Mouse (Mus musculus) ES-E14 (cell line): ENCODE data around the gene Cdkn2d. TPM values are rescaled to one million over a fixed set of nuclear protein-coding genes. Genes with fewer than 3 reads are reported as not detected.
A peak's percentile ranks its signal among the peaks of the same experiment; 100 is the strongest.

ENCODE experiments used
- DNase-seq: peaks from one replicate; pipeline ENCODE4 v3.0.0-alpha.2; 2013; ENCODE audit warnings: low read depth, low spot score
- H3K27ac ChIP-seq: 2 replicates; pipeline ENCODE4 v1.5.1; 2012; ENCODE audit warnings: low read depth, mild to moderate bottlenecking, low read length, moderate library complexity, mixed read lengths; ENCODE audit not compliant: poor library complexity, insufficient read depth, severe bottlenecking
- H3K36me3 ChIP-seq: 2 replicates; pipeline ENCODE4 v1.6.1; 2012; ENCODE audit warnings: mild to moderate bottlenecking, low read length, moderate library complexity, mixed read lengths; ENCODE audit not compliant: control insufficient read depth, poor library complexity, insufficient read depth, severe bottlenecking
- H3K4me1 ChIP-seq, 2 experiments: fragments of 150-350 bp in 1 of 2; sonication (generic) in 1 of 2; 2 replicates each; pipeline ENCODE4 v1.6.1; 2012; ENCODE audit warnings: low read length in 2 of 2, mild to moderate bottlenecking in 1 of 2, mixed read lengths in 1 of 2; ENCODE audit not compliant: control insufficient read depth in 2 of 2, insufficient read depth in 2 of 2, poor library complexity in 1 of 2
- H3K4me3 ChIP-seq, 2 experiments: fragments of 150-350 bp in 1 of 2; sonication (generic) in 1 of 2; 2 replicates each; pipeline ENCODE4 v1.5.1; 2012; ENCODE audit warnings: low read length in 2 of 2, low read depth in 1 of 2, mild to moderate bottlenecking in 1 of 2, mixed read lengths in 1 of 2; ENCODE audit not compliant: insufficient read depth in 1 of 2, poor library complexity in 1 of 2, severe bottlenecking in 1 of 2
- H3K9ac ChIP-seq: 2 replicates; pipeline ENCODE4 v1.6.1; 2012; ENCODE audit warnings: low read depth, mild to moderate bottlenecking, low read length, mixed read lengths; ENCODE audit not compliant: poor library complexity, insufficient read depth, severe bottlenecking
- H3K9me3 ChIP-seq: fragments of 150-350 bp; sonication (generic); 2 replicates; pipeline ENCODE4 v1.6.1; 2012; ENCODE audit warnings: low read depth, mild to moderate bottlenecking, low read length; ENCODE audit not compliant: control insufficient read depth, insufficient read depth
- CHD2 ChIP-seq: IDR thresholded peaks from 2 replicates; pipeline ENCODE4 v1.6.1; 2014; ENCODE audit warnings: mild to moderate bottlenecking, low read depth, low read length, inconsistent platforms
- HCFC1 ChIP-seq: IDR thresholded peaks from 2 replicates; pipeline ENCODE4 v1.6.1; 2012; ENCODE audit warnings: low read length, inconsistent platforms, borderline replicate concordance; ENCODE audit not compliant: insufficient read depth
- MAFK ChIP-seq: IDR thresholded peaks from 2 replicates; pipeline ENCODE4 v1.6.1; 2014; ENCODE audit warnings: mild to moderate bottlenecking, low read depth, low read length, inconsistent platforms; ENCODE audit not compliant: insufficient read depth
- ZC3H11A ChIP-seq: IDR thresholded peaks from 2 replicates; pipeline ENCODE4 v1.6.1; 2012; ENCODE audit warnings: low read depth, mild to moderate bottlenecking, inconsistent platforms, low read length, borderline replicate concordance
- ZNF384 ChIP-seq: IDR thresholded peaks from 2 replicates; pipeline ENCODE4 v1.6.1; 2012; ENCODE audit warnings: low read depth, low read length, inconsistent platforms
- in situ Hi-C, 2 experiments: fragments of 600-800 bp; cut with MboI; formaldehyde crosslinking; loops; one replicate each; pipeline ENCODE4 v1.15.1; 2025; ENCODE audit warnings: low sequenced_read_pairs in 2 of 2, inconsistent platforms in 1 of 2; ENCODE audit not compliant: unreplicated experiment in 2 of 2
- total RNA-seq: library from RNA; depleted of rRNA; stranded (reverse); fragments of 300-350 nt; gene quantifications from 2 replicates; pipeline ENCODE4 v1.2.3, GENCODE M21; 2012

The Cdkn2d gene
- total RNA-seq, 1 experiment: 12.7 TPM

DNA sequence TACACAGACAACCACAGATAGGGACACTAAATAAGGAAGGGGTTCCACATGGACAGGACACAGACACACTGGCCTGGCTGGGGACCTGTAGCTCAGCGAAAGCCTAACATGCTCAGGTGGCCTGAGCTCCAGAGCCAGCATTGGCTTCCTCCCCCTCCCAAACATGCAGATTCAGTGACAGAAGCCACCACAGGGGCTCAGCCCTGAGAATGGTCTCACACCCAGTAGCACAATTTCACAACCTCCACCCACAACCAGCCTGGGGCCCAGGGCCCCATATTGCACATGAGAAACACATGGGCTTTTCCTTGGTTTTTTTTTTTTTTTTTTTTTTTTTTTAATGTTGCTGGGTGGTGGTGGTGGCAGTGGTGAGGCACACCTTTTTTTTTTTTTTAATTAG lies 44.9 kb downstream of the Cdkn2d start:
- Histone ChIP-seq H3K27ac (no peak overlapping the region), H3K9ac (no peak overlapping the region), H3K4me1 (peaks cover 2 to 9% of the 10 kb centered on the region in 2 experiments; a peak in 3 of 4 replicates), H3K9me3 (no peaks in the 10 kb centered on the region), H3K4me3 (no peak overlapping the region), H3K36me3 (no peaks in the 10 kb centered on the region)
- in situ Hi-C loops: no loop called here
- TF ChIP-seq MAFK (no peak), ZNF384 (no peak), ZC3H11A (no peak), CHD2 (no peak), HCFC1 (no peak)
- DNase-seq: no peak

DNA sequence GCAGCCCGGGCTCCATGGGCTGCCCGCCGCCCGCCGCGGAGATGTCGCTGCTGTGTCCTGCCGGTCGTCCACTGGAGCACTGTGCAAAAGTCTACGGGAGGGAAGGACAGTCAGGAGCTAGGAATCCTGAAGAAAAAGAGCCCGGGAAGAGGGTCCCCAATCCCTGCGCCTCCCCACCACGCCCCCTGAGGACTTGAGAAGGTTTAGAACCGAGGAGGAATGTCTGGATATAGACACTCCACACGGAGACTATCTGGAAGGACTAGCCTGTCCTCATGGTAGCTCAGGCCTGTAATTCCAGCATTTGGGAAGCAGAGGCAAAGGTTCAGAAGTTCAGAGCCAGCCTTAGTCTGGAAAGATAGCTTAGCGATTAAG lies 46.1 kb downstream of the Cdkn2d start:
- Histone ChIP-seq H3K9ac (peak overlapping the region; percentile 51; the same call in 1 of the 2 replicates), H3K9me3 (no peaks in the 10 kb centered on the region), H3K36me3 (no peaks in the 10 kb centered on the region), H3K27ac (no peak overlapping the region), H3K4me3 (peak overlapping the region; percentile 64 to 83), H3K4me1 (peaks cover 2 to 6% of the 10 kb centered on the region in 2 experiments; a peak in 2 of 4 replicates)
- DNase-seq: no peak
- in situ Hi-C loops: no loop called here
- TF ChIP-seq CHD2: no peak
- TF ChIP-seq MAFK: no peak
- no peak for TF ChIP-seq ZNF384
- no peak for TF ChIP-seq ZC3H11A
- TF ChIP-seq HCFC1: no peak

DNA sequence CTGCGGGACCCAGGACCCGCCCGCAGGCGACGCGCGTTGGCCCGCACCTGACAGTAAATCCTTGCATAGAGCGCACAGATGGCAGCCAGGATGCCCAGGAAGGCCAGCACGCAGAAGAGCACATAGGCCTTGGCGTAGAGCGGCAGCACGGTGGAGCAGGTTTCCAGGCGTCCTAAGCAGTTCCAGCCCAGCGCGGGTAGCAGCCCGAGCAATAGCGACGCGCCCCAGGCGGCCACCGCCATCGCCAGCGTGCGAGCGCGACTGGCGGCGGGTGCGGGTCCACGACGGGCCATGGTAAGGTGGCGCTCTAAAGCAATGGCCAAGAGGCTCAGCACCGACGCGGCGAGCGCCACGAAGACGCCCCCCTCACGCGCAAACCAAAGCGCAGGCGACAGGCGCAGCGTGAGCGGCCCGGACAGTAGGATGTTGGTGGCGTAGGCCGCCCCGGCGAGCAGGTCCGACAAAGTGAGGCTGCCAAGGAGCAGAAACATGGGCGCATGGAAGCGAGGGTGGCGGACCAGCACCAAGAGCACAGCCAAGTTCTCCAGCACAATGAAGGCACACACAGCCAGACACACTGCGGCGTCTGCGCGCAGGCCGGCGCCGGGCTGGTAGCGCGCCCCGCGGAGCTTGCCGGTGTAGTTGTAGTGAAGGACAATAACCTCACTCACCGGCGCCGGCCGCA lies 46.6 kb downstream of the Cdkn2d start:
- TF ChIP-seq MAFK (no peak), ZNF384 (no peak), HCFC1 (no peak), CHD2 (no peak)
- H3K9ac ChIP-seq: peak overlapping the region; percentile 51
- peaks cover 2 to 6% of the 10 kb centered on the region in 2 experiments; a peak in 2 of 4 replicates for H3K4me1 ChIP-seq
- H3K9me3 ChIP-seq: no peaks in the 10 kb centered on the region
- no peak overlapping the region for H3K27ac ChIP-seq
- peak overlapping the region; percentile 64 to 83 for H3K4me3 ChIP-seq
- no peaks in the 10 kb centered on the region for H3K36me3 ChIP-seq
- no peak for DNase-seq
- in situ Hi-C loops: no loop called here

DNA sequence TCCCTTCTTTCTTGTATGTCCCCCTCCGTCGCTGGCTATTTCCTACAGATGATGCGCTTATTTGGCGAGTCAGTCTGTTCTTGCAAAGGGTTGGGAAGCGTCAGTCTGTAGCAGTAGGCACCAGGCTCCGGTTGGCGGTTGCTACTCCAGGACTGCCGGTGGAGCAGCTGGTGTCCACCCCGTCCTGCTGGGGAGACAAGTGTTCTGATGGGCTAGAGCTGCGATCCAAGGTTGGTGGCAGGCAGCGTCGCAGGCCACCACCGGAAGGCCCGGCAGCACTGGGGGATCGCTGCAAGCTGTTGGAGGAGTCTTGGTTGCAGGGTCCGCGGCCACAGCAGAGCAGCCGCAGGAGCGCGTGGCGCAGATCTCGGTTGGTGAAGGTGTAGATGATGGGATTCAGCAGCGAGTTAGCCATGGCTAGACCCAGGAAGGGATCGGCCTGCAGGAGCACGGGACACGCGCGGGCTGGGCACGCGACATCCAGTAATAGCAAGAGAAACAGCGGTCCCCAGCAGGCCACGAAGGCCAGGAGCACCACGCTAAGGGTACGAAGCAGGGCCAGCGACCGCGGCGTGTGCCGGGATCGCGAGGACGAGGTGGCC lies 47.3 kb downstream of the Cdkn2d start:
- H3K27ac ChIP-seq: no peak overlapping the region
- no peak for DNase-seq

More for the DNA sequence above, 47.3 kb downstream of the Cdkn2d start:
- Histone ChIP-seq H3K36me3 (no peaks in the 10 kb centered on the region), H3K4me1 (peaks cover 2 to 6% of the 10 kb centered on the region in 2 experiments; a peak in 1 of 4 replicates), H3K9ac (peak overlapping the region; percentile 51), H3K4me3 (peak overlapping the region; percentile 64 to 83), H3K9me3 (no peaks in the 10 kb centered on the region)
- in situ Hi-C loops: no loop called here
- TF ChIP-seq CHD2 (no peak), ZC3H11A (no peak), ZNF384 (no peak), MAFK (no peak), HCFC1 (no peak)
